Mouse (Mus musculus) layer of hippocampus, adult 2 months (tissue): ENCODE data around the gene S100a1. TPM values are rescaled to one million over a fixed set of nuclear protein-coding genes. Genes with fewer than 3 reads are reported as not detected.

Source experiments
- DNase-seq, 2 experiments: peaks; one replicate each; pipeline ENCODE4 v3.0.0; 2022; ENCODE audit warnings: low spot score in 2 of 2
- H3K27ac ChIP-seq: fragments of 200-600 bp; 2 replicates; pipeline ENCODE4 v1.8.1; 2022
- H3K4me3 ChIP-seq: fragments of 200-600 bp; 2 replicates; pipeline ENCODE4 v1.8.1; 2022; ENCODE audit warnings: mild to moderate bottlenecking
- CTCF ChIP-seq: fragments of 200-600 bp; conservative IDR thresholded peaks from 2 replicates; pipeline ENCODE4 v1.8.1; 2022; ENCODE audit warnings: antibody characterized with exemption, mild to moderate bottlenecking, moderate library complexity
- total RNA-seq, 2 experiments: library from RNA; stranded (reverse); gene quantifications; 2 replicates each; pipeline ENCODE4 v1.2.3; 2021

The S100a1 gene
- total RNA-seq, 2 experiments from 2014 or later = 89.9 to 92.1 TPM

DNA sequence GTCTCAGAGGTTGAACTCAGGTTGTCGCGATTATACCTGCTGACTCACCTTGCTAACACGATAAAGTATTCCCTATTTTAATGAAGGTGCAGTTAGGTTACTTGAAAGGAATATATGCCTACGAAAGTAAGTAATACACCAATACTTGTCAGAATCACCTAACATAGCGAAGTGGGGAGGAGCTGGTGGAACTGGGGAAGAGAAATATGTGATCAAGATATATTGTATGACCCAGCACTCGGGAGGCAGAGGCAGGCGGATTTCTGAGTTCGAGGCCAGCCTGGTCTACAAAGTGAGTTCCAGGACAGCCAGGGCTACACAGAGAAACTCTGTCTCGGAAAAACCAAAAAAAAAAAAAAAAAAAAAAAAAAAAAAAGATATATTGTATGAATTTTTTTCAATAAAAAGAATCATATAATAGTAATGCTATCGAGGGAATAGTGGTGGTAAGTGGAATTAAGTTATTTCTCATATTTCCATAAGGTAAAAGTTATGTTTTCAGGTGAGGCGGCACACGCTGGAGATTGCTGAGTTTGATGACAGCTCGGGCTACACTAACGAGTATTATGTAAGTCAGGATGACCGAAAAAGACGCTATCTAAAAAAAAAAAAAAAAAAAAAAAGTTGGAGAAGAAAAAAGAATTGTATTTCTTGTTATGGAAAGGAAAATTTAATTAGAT, 38.9 kb downstream of the S100a1 start:
- 0 out of 2 replicates have a peak overlapping the region, but pooled peaks have one; percentile 24 for H3K27ac ChIP-seq
- peak overlapping the region; percentile 56 for H3K4me3 ChIP-seq
- DNase-seq = no peak

DNA sequence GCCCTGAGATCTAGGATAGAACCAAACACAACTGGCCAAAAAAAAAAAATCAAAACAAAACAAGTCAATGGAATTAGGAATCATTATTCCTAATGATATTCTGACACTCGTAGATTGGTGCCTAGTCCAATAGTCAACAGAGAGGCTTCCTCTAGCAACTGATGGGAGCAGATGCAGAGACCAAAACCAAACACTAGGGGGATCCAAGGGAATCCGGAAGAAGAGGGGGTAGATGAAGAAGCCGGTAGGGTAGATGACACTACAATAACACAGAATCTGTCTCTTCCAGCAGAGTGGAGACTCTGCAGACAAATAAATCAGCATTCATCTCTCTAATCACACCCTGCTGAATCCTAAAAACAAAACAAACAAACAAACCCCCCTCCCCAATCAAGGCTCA, 42.0 kb downstream of the S100a1 start:
- DNase-seq = peak in 1 of 2 experiments; percentile 59

More for the DNA sequence above, 38.9 kb downstream of the S100a1 start:
- no peak for TF ChIP-seq CTCF

DNA sequence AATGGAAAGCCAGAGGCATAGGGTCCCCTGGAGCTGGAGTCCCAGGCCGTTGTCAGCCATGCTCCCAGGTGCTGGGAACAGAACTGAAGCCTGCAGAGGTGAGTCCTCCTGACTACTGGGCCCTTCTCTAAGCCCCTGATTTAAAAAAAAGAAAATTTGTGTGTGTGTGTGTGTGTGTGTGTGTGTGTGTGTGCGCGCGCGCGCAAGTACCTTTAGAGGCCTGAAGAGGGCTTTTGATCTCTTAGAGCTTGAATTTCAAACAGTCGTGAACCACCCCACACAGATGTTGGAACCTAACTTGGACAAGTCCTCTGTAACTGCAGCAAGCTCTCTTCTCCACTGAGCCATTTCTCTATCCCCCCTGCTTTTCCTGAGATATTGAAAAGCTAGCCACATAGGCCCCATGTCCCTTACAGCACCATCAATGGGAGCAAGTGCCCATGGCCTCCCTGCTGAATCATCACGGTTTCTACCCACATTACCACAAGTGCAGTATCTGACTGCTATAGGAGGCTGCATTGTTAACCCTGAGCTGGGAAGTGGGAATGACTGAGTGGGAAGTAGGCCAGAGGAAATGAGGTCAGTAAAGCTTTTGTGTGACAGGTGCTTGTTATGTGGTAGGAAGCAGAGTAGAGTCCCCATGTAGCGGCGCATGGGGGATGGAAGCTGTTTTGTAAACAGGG, 46.4 kb downstream of the S100a1 start:
- Histone ChIP-seq H3K27ac (no peak overlapping the region), H3K4me3 (no peak overlapping the region)
- no peak for TF ChIP-seq CTCF
- DNase-seq = no peak

More for the DNA sequence above, 42.0 kb downstream of the S100a1 start:
- Histone ChIP-seq H3K27ac (no peak overlapping the region), H3K4me3 (no peak overlapping the region)
- peak; percentile 81 for TF ChIP-seq CTCF

GRCm38 (mm10) chr3:90466311-90466766, 47.9 kb downstream of the S100a1 start:
- peak; percentile 92 for TF ChIP-seq CTCF
- DNase-seq = peak; percentile 56 to 63
- peak overlapping the region; percentile 61 for H3K4me3 ChIP-seq
- no peak overlapping the region for H3K27ac ChIP-seq

DNA sequence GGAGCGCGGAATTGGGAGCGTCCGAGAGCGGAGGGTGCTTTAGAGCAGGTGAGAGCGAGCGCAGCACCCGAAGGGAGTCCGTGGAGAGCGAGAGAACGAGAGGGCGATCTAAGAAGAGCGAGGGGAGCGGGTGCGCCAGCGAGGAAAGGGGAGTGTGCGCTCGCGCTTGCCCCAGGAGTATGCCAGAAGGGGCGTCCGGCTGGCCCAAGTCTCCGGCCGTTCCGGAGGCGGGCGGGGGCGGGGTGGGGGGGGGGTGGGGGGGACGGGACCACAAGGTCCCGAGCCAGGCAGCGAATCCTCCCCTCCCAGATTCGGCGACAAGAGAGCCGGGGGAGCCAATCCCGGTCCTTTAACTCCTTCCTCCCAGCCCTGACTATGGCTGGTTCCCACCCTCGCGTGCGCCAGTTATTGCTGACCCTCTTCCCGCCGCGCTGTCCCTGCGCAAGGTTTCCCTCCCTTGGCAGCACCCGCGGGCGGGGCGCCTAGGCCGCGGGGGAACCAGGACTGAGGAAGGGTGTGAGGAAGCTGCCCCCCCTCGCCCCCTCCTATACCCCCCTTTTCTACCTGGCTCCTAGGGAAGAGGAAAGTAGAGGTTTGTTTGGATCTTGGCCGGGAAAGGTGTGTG, 48.4 kb downstream of the S100a1 start, which contains the start of gene Npr1:
Npr1 (minus strand) TSS at position 181 of the 625 bp plus-strand sequence.
- Histone ChIP-seq H3K4me3 (peak within 1 kb of the TSS; percentile 61), H3K27ac (peak within 1 kb of the TSS; percentile 23; the same call in 1 of the 2 replicates)
- TF ChIP-seq CTCF = no peak
- DNase-seq = no peak

- no peak for TF ChIP-seq CTCF
- peak overlapping the region; percentile 61 for H3K4me3 ChIP-seq
- no peak overlapping the region for H3K27ac ChIP-seq
- no peak for DNase-seq
These were observed 49.0 kb downstream of the S100a1 start for GRCm38 (mm10) chr3:90465081-90465685.

GRCm38 (mm10) chr3:90464552-90465080, 49.6 kb downstream of the S100a1 start:
- no peak for DNase-seq
- no peak overlapping the region for H3K27ac ChIP-seq
- TF ChIP-seq CTCF = no peak
- peak overlapping the region; percentile 61 for H3K4me3 ChIP-seq

GRCm38 (mm10) chr3:90462579-90462978, 51.6 kb downstream of the S100a1 start:
- peak; percentile 34 for TF ChIP-seq CTCF
- no peak overlapping the region for H3K27ac ChIP-seq
- no peak overlapping the region for H3K4me3 ChIP-seq
- no peak for DNase-seq

- H3K4me3 ChIP-seq = no peak overlapping the region
- TF ChIP-seq CTCF = no peak
- H3K27ac ChIP-seq = no peak overlapping the region
These were observed 52.3 kb downstream of the S100a1 start for GRCm38 (mm10) chr3:90461935-90462334.

More at GRCm38 (mm10) chr3:90461935-90462334, 52.3 kb downstream of the S100a1 start:
- no peak for DNase-seq

Other genes with a start within 250 kb of the S100a1 start
- 10 to 100 TPM; 33.7 to 35.6 TPM for gene Dennd4b, start 249.2 kb downstream of the S100a1 start, total RNA-seq
- gene Gatad2b, start 221.2 kb downstream of the S100a1 start, total RNA-seq = 100 to 1,000 TPM; 107 to 108 TPM
- 10 to 100 TPM; 15.0 to 17.2 TPM for gene Slc27a3, start 124.5 kb downstream of the S100a1 start, total RNA-seq
- 10 to 100 TPM; 74.1 to 75.4 TPM for gene Ints3, start 80.8 kb downstream of the S100a1 start, total RNA-seq
- gene Npr1, start 48.5 kb downstream of the S100a1 start, total RNA-seq = 1 to 10 TPM; 6.5 to 7.4 TPM
- gene Ilf2, start 38.3 kb downstream of the S100a1 start, total RNA-seq = 10 to 100 TPM; 85.4 to 88.0 TPM
- gene Snapin, start 23.4 kb downstream of the S100a1 start, total RNA-seq = 10 to 100 TPM; 53.4 to 54.5 TPM
- 100 to 1,000 TPM; 152 to 153 TPM for gene Chtop, start 4.9 kb downstream of the S100a1 start, total RNA-seq
- gene S100a13, start within 50 bp of the S100a1 start, total RNA-seq = 10 to 100 TPM; 20.2 to 20.6 TPM
- under 1 TPM; 0.49 to 0.95 TPM for gene S100a14, start 12.5 kb upstream of the S100a1 start, total RNA-seq
- gene S100a16, start 22.9 kb upstream of the S100a1 start, total RNA-seq = 10 to 100 TPM; 79.0 to 82.8 TPM
- gene S100a3, start 46.2 kb upstream of the S100a1 start, total RNA-seq = under 1 TPM; 0.64 to 0.79 TPM
- not detected for gene S100a2, start 75.9 kb upstream of the S100a1 start, total RNA-seq
- not detected for gene Gm42674, start 87.5 kb upstream of the S100a1 start, total RNA-seq
- 1 to 10 TPM; 3.4 to 5.7 TPM for gene S100a4, start 89.4 kb upstream of the S100a1 start, total RNA-seq
- gene S100a5, start 94.1 kb upstream of the S100a1 start, total RNA-seq = not detected
- 10 to 100 TPM; 18.4 to 21.8 TPM for gene S100a6, start 98.5 kb upstream of the S100a1 start, total RNA-seq
- gene S100a7a, start 139.6 kb upstream of the S100a1 start, total RNA-seq = under 1 TPM; 0.37 to 0.67 TPM
- gene S100a8, start 154.6 kb upstream of the S100a1 start, total RNA-seq = not detected
- gene S100a9, start 181.3 kb upstream of the S100a1 start, total RNA-seq = not detected
- gene Pglyrp4, start 212.5 kb upstream of the S100a1 start, total RNA-seq = not detected